Mouse (Mus musculus) E14TG2a.4 (cell line): Measurements from ENCODE around the gene Myh15.

Experiments
- CTCF ChIP-seq: conservative IDR thresholded peaks from 2 replicates; pipeline ENCODE4 v1.5.1; 2014; ENCODE audit warnings: low read length
- NANOG ChIP-seq: IDR thresholded peaks from 2 replicates; pipeline ENCODE4 v1.6.1; 2014; ENCODE audit warnings: borderline replicate concordance, low read length, mixed read lengths
- POU5F1 ChIP-seq: IDR thresholded peaks from 2 replicates; pipeline ENCODE4 v1.6.1; 2014; ENCODE audit warnings: low read length, borderline replicate concordance

GRCm38 (mm10) chr16:49040554-49041221, 16.6 kb upstream of the Myh15 start:
- TF ChIP-seq CTCF (no peak), NANOG (no peak), POU5F1 (no peak)
